Mouse (Mus musculus) brain, embryonic 14.5 days (tissue): ENCODE results near the gene Pkp3. TPM values are rescaled to one million over a fixed set of nuclear protein-coding genes. Genes with fewer than 3 reads are reported as not detected.

Experiments used
- DNase-seq: peaks from one replicate; pipeline ENCODE4 v3.0.0-alpha.2; 2011; ENCODE audit warnings: low read depth
- CTCF ChIP-seq: fragments of 200-500 bp; IDR thresholded peaks from 2 replicates; pipeline ENCODE4 v1.5.1; 2012; ENCODE audit warnings: inconsistent platforms, mild to moderate bottlenecking, moderate library complexity, borderline replicate concordance; ENCODE audit not compliant: insufficient read depth, insufficient read length; ENCODE audit errors: extremely low read depth
- POLR2A ChIP-seq: fragments of 200-500 bp; IDR thresholded peaks from 2 replicates; pipeline ENCODE4 v1.6.1; 2012; ENCODE audit warnings: mild to moderate bottlenecking, inconsistent platforms, borderline replicate concordance; ENCODE audit not compliant: poor library complexity, insufficient read depth, insufficient read length, severe bottlenecking; ENCODE audit errors: extremely low read depth
- polyA plus RNA-seq: library from polyadenylated mRNA; depleted of rRNA; stranded (reverse); fragments of >200 nt; gene quantifications from 2 replicates; pipeline ENCODE4 v1.2.3, GENCODE M21; 2012

Pkp3 gene
- polyA plus RNA-seq, 1 experiment = 2.9 TPM

- DNase-seq = no peak
- TF ChIP-seq CTCF (no peak), POLR2A (no peak)
Measured at GRCm38 (mm10) chr7:141079481-141080449, 1.7 kb downstream of the Pkp3 start.

- DNase-seq = no peak
- TF ChIP-seq POLR2A = no peak
- TF ChIP-seq CTCF = no peak
Measured at GRCm38 (mm10) chr7:141087894-141088293, 9.9 kb downstream of the Pkp3 start.

- no peak for DNase-seq
- TF ChIP-seq CTCF = no peak
Measured at GRCm38 (mm10) chr7:141088473-141088872, 10.5 kb downstream of the Pkp3 start.

GRCm38 (mm10) chr7:141090228-141090627 is 12.2 kb downstream of the Pkp3 start:
- TF ChIP-seq CTCF = no peak
- TF ChIP-seq POLR2A = no peak
- DNase-seq = no peak

- DNase-seq = peak; percentile 80
- TF ChIP-seq CTCF (peak; percentile 43; the same call in 1 of the 2 replicates), POLR2A (no peak)
Measured at GRCm38 (mm10) chr7:141092051-141092735, 14.2 kb downstream of the Pkp3 start.

GRCm38 (mm10) chr7:141093950-141094349 is 15.9 kb downstream of the Pkp3 start:
- no peak for DNase-seq
- TF ChIP-seq CTCF = no peak
- no peak for TF ChIP-seq POLR2A

GRCm38 (mm10) chr7:141094487-141095205 is 16.6 kb downstream of the Pkp3 start:
- no peak for DNase-seq
- TF ChIP-seq POLR2A = no peak
- TF ChIP-seq CTCF = no peak

GRCm38 (mm10) chr7:141096021-141096420 is 18.0 kb downstream of the Pkp3 start:
- no peak for TF ChIP-seq CTCF
- TF ChIP-seq POLR2A = no peak
- DNase-seq = no peak

GRCm38 (mm10) chr7:141096649-141097056 is 18.6 kb downstream of the Pkp3 start:
- DNase-seq = no peak
- TF ChIP-seq POLR2A (no peak), CTCF (no peak)

- no peak for DNase-seq
- TF ChIP-seq CTCF = no peak
- no peak for TF ChIP-seq POLR2A
Measured at GRCm38 (mm10) chr7:141097177-141097576, 19.2 kb downstream of the Pkp3 start.

GRCm38 (mm10) chr7:141099911-141100691 is 22.1 kb downstream of the Pkp3 start, which contains the start of gene Sigirr:
Gene Sigirr, minus strand, starts transcription at chr7:141100572.
- DNase-seq = peak; percentile 53
- TF ChIP-seq POLR2A (no peak), CTCF (no peak)

- DNase-seq = no peak
Measured at GRCm38 (mm10) chr7:141103161-141103560, 25.1 kb downstream of the Pkp3 start.

More at GRCm38 (mm10) chr7:141103161-141103560, 25.1 kb downstream of the Pkp3 start:
- TF ChIP-seq CTCF (no peak), POLR2A (no peak)
